Mouse (Mus musculus): ENCODE results near the gene Ptpn7.

DNA sequence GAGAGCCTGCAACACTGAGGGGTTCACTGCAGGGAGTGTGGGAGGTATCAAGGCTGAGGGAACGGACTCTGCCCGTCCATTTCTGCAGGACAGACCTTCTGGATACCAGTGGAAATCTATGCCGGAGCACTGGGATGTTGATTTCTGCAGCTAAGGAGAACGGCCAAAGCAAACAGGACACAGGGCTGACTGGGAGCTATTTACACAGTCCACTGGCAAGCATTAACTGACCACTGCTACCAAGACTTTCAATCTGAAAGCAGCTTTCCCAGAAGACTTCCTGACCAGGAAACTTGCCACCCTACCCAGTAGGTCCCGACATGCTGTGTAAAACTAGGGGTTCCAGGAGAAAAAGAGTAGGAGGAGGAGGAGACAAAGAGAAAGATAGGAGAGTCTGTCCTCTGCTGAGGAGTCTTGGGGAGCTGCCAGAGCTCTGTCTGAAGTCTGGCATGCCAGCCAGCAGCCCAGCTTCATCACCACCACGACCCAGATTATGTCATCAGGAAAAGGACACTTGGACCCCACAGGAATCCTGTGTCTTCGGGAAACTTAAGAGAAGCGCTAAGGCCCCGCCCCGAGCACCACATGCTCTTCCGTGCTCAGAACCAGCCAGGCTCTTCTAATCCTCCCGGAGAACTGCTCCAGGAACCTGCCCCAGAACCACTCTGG, 37.2 kb downstream of the Ptpn7 start:
- no peak for TF ChIP-seq CTCF (conservative IDR thresholded peaks at IDR 0.05; ENCODE audit: low read length)
- no peak for TF ChIP-seq POU5F1 (IDR thresholded peaks at IDR 0.05; ENCODE audit: borderline replicate concordance, low read length)

All from E14TG2a.4 (cell line).